Mouse (Mus musculus) R1 (cell line): ENCODE measurements at regions not wholly inside any gene's neighbourhood (a gene's known extent, or its start where the extent isn't known, plus 50 kb on each side); places are given as distances from the start of the nearest gene placed in this dataset.

Experiments
- DNase-seq: peaks from one replicate; pipeline ENCODE4 v3.0.0-alpha.2; 2018; ENCODE audit warnings: low read depth, low spot score

GRCm38 (mm10) chr16:24056123-24056884 lies 67.7 kb upstream of the Bcl6 start:
- no peak for DNase-seq

DNA sequence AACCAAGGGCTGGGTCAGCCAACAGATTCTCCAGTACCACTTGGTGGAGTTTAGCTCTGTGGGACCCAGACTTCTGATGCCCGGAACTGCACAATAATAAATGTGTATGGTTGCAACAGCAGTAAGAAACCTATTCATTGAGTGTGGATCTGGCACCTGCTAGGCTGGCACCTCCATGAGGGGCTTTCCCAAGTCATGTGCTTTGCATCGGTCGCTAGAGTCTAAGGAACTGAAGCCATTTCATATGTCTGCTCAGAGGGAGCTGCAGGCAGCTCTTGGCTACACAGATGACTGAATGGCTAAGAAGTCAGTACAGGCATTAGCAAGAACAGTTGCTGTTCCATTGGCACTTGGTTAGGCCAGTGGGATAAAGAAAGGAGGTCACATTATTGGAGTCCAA lies 65.6 kb upstream of the Bcl6 start:
- DNase-seq, result no peak

- no peak for DNase-seq
Observed at GRCm38 (mm10) chr16:24053403-24053802, 64.8 kb upstream of the Bcl6 start.

DNA sequence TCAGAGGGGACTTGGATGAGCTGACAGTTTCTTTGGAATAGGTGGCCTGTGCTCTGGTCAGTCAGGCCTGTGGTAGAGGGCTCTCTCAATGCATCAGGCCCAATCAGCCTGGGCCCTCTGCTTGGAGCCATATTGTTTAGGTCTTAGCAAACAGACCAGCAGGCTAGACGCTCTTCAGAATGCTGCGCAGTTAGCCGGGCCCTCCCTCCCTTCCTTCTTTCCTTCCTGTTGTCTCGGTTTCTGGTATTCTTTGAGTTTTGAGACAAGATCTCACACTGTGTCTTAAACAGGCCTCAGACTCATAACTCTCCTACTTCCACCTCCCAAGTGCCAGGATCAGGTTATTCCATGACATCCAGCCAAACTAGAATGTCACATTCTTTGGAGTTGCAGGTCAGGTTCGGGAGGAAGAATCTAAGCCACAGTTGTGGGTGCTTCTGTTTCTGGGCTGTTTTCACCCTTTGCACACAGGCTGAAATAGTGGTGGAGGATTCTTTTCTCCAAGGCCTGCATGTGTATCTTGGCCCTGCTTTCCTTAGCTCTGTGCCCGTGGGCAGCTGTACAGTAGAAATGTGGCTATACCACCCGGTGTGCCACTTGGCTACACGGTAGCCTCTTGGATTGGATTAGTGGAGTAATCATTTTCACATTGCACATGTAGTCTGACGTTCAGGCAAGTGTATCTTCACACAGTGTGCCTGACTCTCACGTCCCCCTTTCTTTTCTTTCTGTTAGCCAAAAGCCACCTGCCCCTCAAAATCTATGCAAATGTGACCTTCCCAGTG lies 62.4 kb upstream of the Bcl6 start:
- DNase-seq, result no peak

DNA sequence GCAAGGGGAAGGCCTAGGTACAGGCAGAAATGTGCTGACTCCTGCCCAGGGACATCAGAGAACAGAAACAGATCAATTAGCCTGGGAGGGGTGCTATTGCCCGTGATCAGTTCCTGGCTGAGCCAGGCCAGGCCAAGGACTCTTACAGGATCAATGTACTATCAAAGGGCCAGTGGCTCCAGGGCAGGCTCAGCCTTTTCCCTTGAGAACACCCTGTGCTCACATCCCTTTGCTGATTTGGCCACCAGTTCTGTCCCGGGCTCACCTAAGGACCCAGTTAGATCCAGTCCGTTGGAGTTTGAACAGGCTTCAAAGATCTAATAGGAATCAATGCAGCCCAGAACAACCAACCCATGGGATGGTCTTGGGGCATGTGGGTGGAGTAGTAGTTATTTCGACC lies 55.1 kb upstream of the Bcl6 start:
- DNase-seq, result no peak

GRCm38 (mm10) chr16:24042977-24043376 lies 54.3 kb upstream of the Bcl6 start:
- no peak for DNase-seq

DNA sequence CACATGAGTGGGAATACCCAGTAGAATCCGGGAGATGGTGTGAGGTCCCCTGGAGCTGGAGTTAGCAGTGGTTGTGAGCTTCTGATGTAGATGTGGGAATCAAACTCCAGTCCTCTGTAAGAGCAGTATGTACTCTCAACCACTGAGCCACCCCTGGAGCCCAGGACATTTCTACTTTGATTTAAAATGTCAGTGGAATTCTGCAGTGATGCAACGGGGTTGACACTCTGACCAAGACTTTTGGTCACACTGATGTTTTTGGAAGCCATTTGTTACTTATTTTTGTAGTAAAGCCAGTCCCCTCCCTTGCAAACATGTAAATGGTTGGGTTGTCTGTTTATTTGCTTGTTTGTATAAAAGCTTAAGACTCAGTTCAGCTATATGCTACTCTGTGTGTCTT lies 53.6 kb upstream of the Bcl6 start:
- DNase-seq, result no peak

- DNase-seq, result no peak
Observed at GRCm38 (mm10) chr16:24041403-24041802, 52.8 kb upstream of the Bcl6 start.

DNA sequence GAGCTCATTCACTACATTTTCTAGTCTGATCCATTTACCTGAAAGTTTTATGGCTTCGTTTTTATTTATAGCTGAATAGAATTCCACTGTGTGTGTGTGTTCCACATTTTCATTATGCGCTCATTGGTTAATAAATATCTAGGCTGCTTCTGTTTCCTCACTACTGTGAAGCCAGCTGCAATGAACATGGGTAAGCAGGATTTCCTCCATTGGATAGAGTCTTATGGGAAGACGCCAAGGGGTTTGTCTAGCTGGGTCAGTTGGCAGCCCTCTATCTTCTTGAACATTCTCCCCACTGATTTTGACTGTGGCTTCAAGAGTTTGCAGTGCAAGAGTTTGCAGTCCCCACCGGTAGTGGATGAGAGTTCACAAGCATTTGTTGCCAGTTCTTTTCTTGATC lies 51.1 kb upstream of the Bcl6 start:
- no peak for DNase-seq
